Mouse (Mus musculus) hindbrain, postnatal 0 days (tissue): Measurements from ENCODE around the gene Ttc7. TPM values are rescaled to one million over a fixed set of nuclear protein-coding genes. Genes with fewer than 3 reads are reported as not detected.

Experiments used
- ATAC-seq: fragments of 200-750 bp; cut with Nextera tagmentation; 2 replicates; pipeline ENCODE4 v1.8.0; 2017; ENCODE audit warnings: mild to moderate bottlenecking, moderate TSS enrichment, moderate library complexity
- DNase-seq: peaks from one replicate; pipeline ENCODE4 v3.0.0-alpha.2; 2015; ENCODE audit warnings: low spot score
- H3K27ac ChIP-seq: fragments of 300-500 bp; sonication (generic); 2 replicates; pipeline ENCODE4 v1.5.1; 2014; ENCODE audit warnings: mild to moderate bottlenecking
- H3K27me3 ChIP-seq: fragments of 300-500 bp; sonication (generic); 2 replicates; pipeline ENCODE4 v1.6.1; 2014; ENCODE audit warnings: low read length, mixed read lengths; ENCODE audit not compliant: insufficient read depth
- H3K36me3 ChIP-seq: fragments of 300-500 bp; sonication (generic); 2 replicates; pipeline ENCODE4 v1.6.1; 2014; ENCODE audit warnings: low read length, mixed read lengths; ENCODE audit not compliant: insufficient read depth
- H3K4me1 ChIP-seq: fragments of 300-500 bp; sonication (generic); 2 replicates; pipeline ENCODE4 v1.6.1; 2014; ENCODE audit warnings: antibody characterized with exemption, low read length, mixed read lengths; ENCODE audit not compliant: insufficient read depth
- H3K4me2 ChIP-seq: fragments of 300-500 bp; sonication (generic); 2 replicates; pipeline ENCODE4 v1.6.1; 2014; ENCODE audit warnings: low read depth, mild to moderate bottlenecking, low read length, moderate library complexity, mixed read lengths
- H3K4me3 ChIP-seq: fragments of 300-500 bp; sonication (generic); 2 replicates; pipeline ENCODE4 v1.5.1; 2014; ENCODE audit warnings: low read length
- H3K9ac ChIP-seq: fragments of 300-500 bp; sonication (generic); replicated peaks from 2 replicates; pipeline ENCODE4 v1.6.1; 2014; ENCODE audit warnings: mild to moderate bottlenecking, low read length, moderate library complexity, mixed read lengths
- H3K9me3 ChIP-seq: fragments of 300-500 bp; sonication (generic); 2 replicates; pipeline ENCODE4 v1.6.1; 2016; ENCODE audit warnings: low read length, mixed read lengths
- CTCF ChIP-seq: IDR thresholded peaks from 2 replicates; pipeline ENCODE4 v1.5.1; 2016; ENCODE audit warnings: antibody characterized with exemption, control low read depth, low read depth
- WGBS: fragments of 180-500 bp; shearing (Covaris S2); extraction: QIAGEN DNeasy Blood & Tissue Kit; methylation state at CpG from one replicate; pipeline ENCODE4 v1.1.7; 2014; 5-methylcytosine and 5-hydroxymethylcytosine counted together
- polyA plus RNA-seq: library from polyadenylated mRNA; unstranded; fragments of >200 nt; fragmentation: Nextera tagmentation; extraction: Ambion mirVana; gene quantifications from 2 replicates; pipeline ENCODE4 v1.2.1, GENCODE M21; 2015
- total RNA-seq: library from RNA; depleted of rRNA; stranded (reverse); fragments of >200 nt; gene quantifications from 2 replicates; pipeline ENCODE4 v1.2.3, GENCODE M21; 2014

Gene Ttc7
- total and polyA plus RNA-seq, 2 experiments from 2014 or later: 10.9 to 13.3 TPM

GRCm38 (mm10) chr17:87275363-87276341, 7.0 kb upstream of the Ttc7 start:
- DNase-seq: no peak
- Histone ChIP-seq H3K9me3 (no peaks in the 10 kb centered on the region), H3K4me3 (no peak overlapping the region), H3K27me3 (no peaks in the 10 kb centered on the region), H3K4me1 (no peaks in the 10 kb centered on the region), H3K9ac (no peak overlapping the region), H3K4me2 (no peak overlapping the region), H3K36me3 (no peaks in the 10 kb centered on the region), H3K27ac (no peak overlapping the region)
- WGBS: 67% methylated on average over 15 of the region's 15 CpGs
- no peak for ATAC-seq
- TF ChIP-seq CTCF: no peak

- H3K27ac ChIP-seq: peak overlapping the region; percentile 72
- peak overlapping the region; percentile 73 for H3K4me3 ChIP-seq
- ATAC-seq: peak; percentile 77
- no peaks in the 10 kb centered on the region for H3K36me3 ChIP-seq
- under 1% methylated on average over 44 of the region's 44 CpGs for WGBS
- peaks cover 7% of the 10 kb centered on the region for H3K27me3 ChIP-seq
- H3K4me1 ChIP-seq: 0 out of 2 replicates have a peak, but pooled peaks cover 10% of the 10 kb centered on the region
- no peak for TF ChIP-seq CTCF
- peak; percentile 68 for DNase-seq
- no peaks in the 10 kb centered on the region for H3K9me3 ChIP-seq
- peak overlapping the region; percentile 98 for H3K4me2 ChIP-seq
- peak overlapping the region; percentile 71 for H3K9ac ChIP-seq
Observed at GRCm38 (mm10) chr17:87282007-87282705, 530 bp upstream of the Ttc7 start.

DNA sequence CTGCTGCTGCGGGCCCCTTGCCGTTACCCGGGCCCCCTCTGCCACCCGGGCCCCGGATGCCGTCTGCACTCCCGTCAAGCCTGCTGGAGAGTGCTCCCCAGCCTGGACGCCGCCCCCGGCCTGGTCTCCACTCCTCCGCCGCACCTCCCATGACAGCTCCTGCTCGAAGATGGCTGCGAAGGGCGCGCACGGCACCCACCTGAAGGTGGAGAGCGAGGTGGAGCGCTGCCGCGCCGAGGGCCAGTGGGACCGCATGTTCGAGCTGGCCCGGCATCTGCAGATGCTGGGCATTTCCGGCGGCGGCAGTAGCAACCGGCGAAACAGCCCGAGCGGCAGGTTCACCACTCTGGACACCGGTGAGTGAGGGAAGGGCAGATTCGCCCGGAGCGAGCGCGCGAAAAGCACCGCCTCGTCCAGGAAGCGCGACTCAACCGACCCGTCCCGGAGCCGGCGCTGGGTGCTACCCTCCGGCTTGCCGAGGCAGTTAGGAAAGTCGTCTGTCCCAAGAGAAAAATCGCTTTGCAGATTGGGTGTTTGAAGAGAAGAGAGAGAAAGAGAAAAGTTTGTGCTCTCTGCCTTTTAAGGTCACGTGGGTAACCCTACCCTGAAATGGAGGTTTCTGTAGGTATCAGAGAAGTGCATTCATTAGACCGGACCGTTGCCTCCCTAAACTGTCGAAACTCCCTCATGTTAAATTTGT, 519 bp downstream of the Ttc7 start:
- Histone ChIP-seq H3K36me3 (no peaks in the 10 kb centered on the region), H3K9me3 (no peaks in the 10 kb centered on the region), H3K9ac (peak overlapping the region; percentile 71), H3K27ac (peak overlapping the region; percentile 72), H3K4me2 (peak overlapping the region; percentile 98), H3K4me3 (peak overlapping the region; percentile 73), H3K27me3 (peaks cover 7% of the 10 kb centered on the region), H3K4me1 (0 out of 2 replicates have a peak, but pooled peaks cover 10% of the 10 kb centered on the region)
- DNase-seq (peak; percentile 59), ATAC-seq (peak; percentile 61)
- TF ChIP-seq CTCF: peak; percentile 35
- under 1% methylated on average over 56 of the region's 56 CpGs for WGBS

- TF ChIP-seq CTCF: no peak
- no peak for ATAC-seq
Observed at GRCm38 (mm10) chr17:87283755-87284481, 1.2 kb downstream of the Ttc7 start.

GRCm38 (mm10) chr17:87284482-87285040, 1.9 kb downstream of the Ttc7 start:
- no peak for TF ChIP-seq CTCF
- Histone ChIP-seq H3K27ac (no peak overlapping the region), H3K4me1 (0 out of 2 replicates have a peak, but pooled peaks cover 10% of the 10 kb centered on the region), H3K36me3 (no peaks in the 10 kb centered on the region), H3K4me2 (peak overlapping the region; percentile 98), H3K4me3 (no peak overlapping the region), H3K27me3 (peaks cover 7% of the 10 kb centered on the region), H3K9me3 (no peaks in the 10 kb centered on the region), H3K9ac (no peak overlapping the region)
- ATAC-seq (no peak), DNase-seq (no peak)
- 64% methylated on average over 7 of the region's 7 CpGs for WGBS

More at GRCm38 (mm10) chr17:87283755-87284481, 1.2 kb downstream of the Ttc7 start:
- Histone ChIP-seq H3K27ac (no peak overlapping the region), H3K9ac (no peak overlapping the region), H3K36me3 (no peaks in the 10 kb centered on the region), H3K9me3 (no peaks in the 10 kb centered on the region), H3K4me2 (peak overlapping the region; percentile 98), H3K27me3 (peaks cover 7% of the 10 kb centered on the region), H3K4me3 (peak overlapping the region; percentile 73), H3K4me1 (0 out of 2 replicates have a peak, but pooled peaks cover 10% of the 10 kb centered on the region)
- 10% methylated on average over 21 of the region's 21 CpGs for WGBS
- DNase-seq: no peak
